14 mouse cellular contexts compared by ENCODE assay signal in genomic region chr9:47894661-47895060, GRCm38 (mm10).
DNase-seq lines count a peak whose midpoint lies in the region; ATAC-seq and TF ChIP-seq lines count a peak whose summit lies in the region.
"Had no signal": no experiment of that assay in that cellular context is flagged by ENCODE, and none has a peak within 500 bp of the region (broad histone marks: within the 10 kb centered on the region; RNA-seq: fewer than 3 reads in every experiment).

No protein-coding gene starts in this region.

- TF ChIP-seq CTCF in hindbrain, postnatal 0 days (IDR thresholded peaks at IDR 0.05; ENCODE audit: low read depth): no peak
- TF ChIP-seq CTCF in left cerebral cortex, adult 2 months (IDR thresholded peaks at IDR 0.05): no peak

- H3K27ac ChIP-seq in hindbrain, embryonic 12.5 days: peak overlapping the region; percentile 52; the same call in 1 of the 2 replicates
- no peak overlapping the region for H3K27ac ChIP-seq in hindbrain, postnatal 0 days
- H3K27ac ChIP-seq in embryonic facial prominence, embryonic 10.5 days (replicated peaks): peak overlapping the region; percentile 49; the same call in 1 of the 2 replicates
- no peak overlapping the region for H3K27ac ChIP-seq in left cerebral cortex, adult 2 months

- no peak overlapping the region for H3K9ac ChIP-seq in hindbrain, embryonic 12.5 days
- no peak overlapping the region for H3K9ac ChIP-seq in hindbrain, postnatal 0 days (replicated peaks; ENCODE audit: low read length)

- H3K4me1 ChIP-seq in hindbrain, embryonic 12.5 days: peaks cover 21% of the 10 kb centered on the region
- no peaks in the 10 kb centered on the region for H3K4me1 ChIP-seq in hindbrain, postnatal 0 days (ENCODE audit: insufficient read depth, low read length)
- H3K4me1 ChIP-seq in embryonic facial prominence, embryonic 10.5 days: peaks cover 32% of the 10 kb centered on the region

- no peak overlapping the region for H3K4me3 ChIP-seq in hindbrain, embryonic 12.5 days
- H3K4me3 ChIP-seq in hindbrain, postnatal 0 days (ENCODE audit: low read length): no peak overlapping the region
- no peak overlapping the region for H3K4me3 ChIP-seq in embryonic facial prominence, embryonic 10.5 days
- H3K4me3 ChIP-seq in left cerebral cortex, adult 2 months: no peak overlapping the region

- ATAC-seq in hindbrain, embryonic 12.5 days (ENCODE audit: low FRiP score): no peak
- ATAC-seq in hindbrain, postnatal 0 days: no peak
- ATAC-seq: activated CD4-positive, CD25-positive, alpha-beta regulatory T cell, adult 4 months; forebrain, embryonic 14.5 days had no signal

- H3K9me3 ChIP-seq in hindbrain, embryonic 12.5 days (replicated peaks): no peaks in the 10 kb centered on the region
- no peaks in the 10 kb centered on the region for H3K9me3 ChIP-seq in hindbrain, postnatal 0 days (ENCODE audit: low read length)
- no peaks in the 10 kb centered on the region for H3K9me3 ChIP-seq in embryonic facial prominence, embryonic 10.5 days

- DNase-seq in hindbrain, postnatal 0 days (ENCODE audit: low spot score): no peak
- DNase-seq in MN1 (ENCODE audit: low spot score): peak; percentile 36
- peak; percentile 33 for DNase-seq in embryonic facial prominence, embryonic 10.5 days (ENCODE audit: low spot score)
- peak; percentile 34 for DNase-seq in mesoderm, embryonic 11.5 days (ENCODE audit: low read depth, low spot score)
- no peak for DNase-seq in left cerebral cortex, adult 2 months (ENCODE audit: extremely low spot score in 1 of 2, low spot score in 2 of 2)
- no peak for DNase-seq in lung, postnatal 10 days
- DNase-seq: adrenal gland, postnatal 36 days; cerebellum, postnatal 10 days; gastrocnemius, postnatal 14 days; kidney, postnatal 36 days; right cerebral cortex, postnatal 14 days had no signal

- no peak overlapping the region for H3K4me2 ChIP-seq in hindbrain, embryonic 12.5 days (replicated peaks)
- H3K4me2 ChIP-seq in hindbrain, postnatal 0 days (ENCODE audit: low read depth, low read length): no peak overlapping the region

- intact Hi-C loops in left cerebral cortex, adult 2 months (cut with DNase I): no loop called here

- H3K36me3 ChIP-seq in hindbrain, embryonic 12.5 days: no peaks in the 10 kb centered on the region
- no peaks in the 10 kb centered on the region for H3K36me3 ChIP-seq in hindbrain, postnatal 0 days (ENCODE audit: insufficient read depth, low read length)
- no peaks in the 10 kb centered on the region for H3K36me3 ChIP-seq in embryonic facial prominence, embryonic 10.5 days (replicated peaks)

- peaks cover 37% of the 10 kb centered on the region for H3K27me3 ChIP-seq in hindbrain, embryonic 12.5 days
- H3K27me3 ChIP-seq in hindbrain, postnatal 0 days (ENCODE audit: insufficient read depth, low read length): peaks cover 3% of the 10 kb centered on the region; the same call in 1 of the 2 replicates
- H3K27me3 ChIP-seq in embryonic facial prominence, embryonic 10.5 days (replicated peaks; ENCODE audit: low read depth, poor library complexity, severe bottlenecking): peaks cover 56% of the 10 kb centered on the region

- WGBS in hindbrain, embryonic 12.5 days: 19% methylated on average over 7 of the region's 7 CpGs
- WGBS in hindbrain, postnatal 0 days: 29% methylated on average over 7 of the region's 7 CpGs
- 43% methylated on average over 7 of the region's 7 CpGs for WGBS in embryonic facial prominence, embryonic 10.5 days

Comparison
In these comparisons a context has a peak if more than half of its experiments do, and no peak if none do; other contexts are left out.
1. H3K27ac ChIP-seq: peak in hindbrain, embryonic 12.5 days (single experiment) and embryonic facial prominence, embryonic 10.5 days (single experiment); none in hindbrain, postnatal 0 days (single experiment) and left cerebral cortex, adult 2 months (single experiment).
2. DNase-seq: peak in MN1 (single experiment), embryonic facial prominence, embryonic 10.5 days (single experiment) and mesoderm, embryonic 11.5 days (single experiment); none in hindbrain, postnatal 0 days (single experiment), left cerebral cortex, adult 2 months (0 of 2) and lung, postnatal 10 days (single experiment).